Mouse (Mus musculus): ENCODE results near the gene Fbxo7.

- no peak for TF ChIP-seq CTCF (IDR thresholded peaks at IDR 0.05; ENCODE audit: borderline replicate concordance, insufficient read depth, low read depth, low read length)
- TF ChIP-seq POLR2A (IDR thresholded peaks at IDR 0.05; ENCODE audit: borderline replicate concordance, insufficient read depth, low read length) = no peak
These were observed 41.2 kb downstream of the Fbxo7 start for GRCm38 (mm10) chr10:86063018-86063384.
